Mouse (Mus musculus) naive thymus-derived CD4-positive, alpha-beta T cell, adult 2 months (primary cell): ENCODE results near the gene Tns1.

ENCODE experiments used
- DNase-seq: peaks from one replicate; pipeline ENCODE4 v3.0.0-alpha.2; 2011; ENCODE audit warnings: low read depth

Tns1 gene

DNA sequence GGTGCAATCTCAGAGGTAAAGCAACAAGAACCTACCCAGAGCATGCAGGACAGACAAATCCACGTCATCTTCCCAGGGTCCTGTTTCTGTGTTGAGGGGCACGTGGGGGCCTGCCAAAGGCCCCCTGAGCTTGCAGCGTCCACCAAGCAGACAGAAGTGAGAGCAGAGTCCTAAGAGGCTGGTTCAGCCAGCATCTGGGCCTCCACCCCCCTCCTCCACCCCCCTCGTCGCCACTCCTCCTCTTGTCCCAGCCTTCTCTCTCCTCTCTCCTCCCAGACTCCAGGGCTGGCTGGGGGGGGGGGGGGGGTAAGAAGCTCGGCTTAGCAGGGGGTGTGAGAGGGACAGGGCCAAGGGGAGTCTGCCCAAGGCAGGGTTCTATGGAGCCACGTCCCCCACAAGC lies 33.1 kb downstream of the Tns1 start:
- no peak for DNase-seq

DNA sequence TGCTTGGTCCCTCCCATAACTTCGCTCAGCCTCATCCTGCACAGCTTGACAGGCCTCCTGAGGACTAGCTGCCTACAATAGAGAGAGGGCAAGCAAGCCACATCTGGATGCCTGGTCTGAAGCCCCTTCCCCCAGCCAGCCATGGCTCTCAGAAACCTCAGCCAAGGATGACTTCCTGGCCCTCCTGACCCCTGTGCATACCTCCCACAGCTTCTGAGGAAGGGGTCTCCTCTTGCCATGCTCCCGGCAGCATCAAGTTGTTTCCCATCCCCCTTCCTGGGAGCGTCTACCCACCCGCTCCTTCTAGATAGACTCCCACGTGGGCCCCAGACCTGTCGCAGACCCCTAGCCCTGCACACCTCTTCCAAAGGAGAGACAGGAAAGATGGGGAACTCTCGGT lies 33.9 kb downstream of the Tns1 start:
- no peak for DNase-seq

DNA sequence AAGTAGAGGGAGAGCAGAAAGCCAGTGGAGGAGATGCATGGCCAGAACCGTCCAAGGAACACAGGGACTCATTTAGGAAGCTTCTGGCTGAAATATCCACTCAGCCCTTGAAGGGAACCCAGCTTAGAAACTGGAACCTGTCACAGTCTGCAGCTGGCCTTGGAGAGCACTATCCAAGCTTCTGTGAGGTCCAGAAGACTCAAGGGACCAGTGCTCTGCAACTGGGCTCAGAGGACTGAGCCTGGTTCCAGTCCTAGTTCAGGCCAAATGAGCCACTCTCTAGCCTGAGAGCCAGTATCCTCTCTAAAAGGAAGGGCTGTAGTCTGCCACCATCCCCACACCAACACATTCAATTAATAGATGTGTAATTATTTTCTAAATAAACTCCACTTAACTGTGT lies 35.7 kb downstream of the Tns1 start:
- DNase-seq, result no peak

DNA sequence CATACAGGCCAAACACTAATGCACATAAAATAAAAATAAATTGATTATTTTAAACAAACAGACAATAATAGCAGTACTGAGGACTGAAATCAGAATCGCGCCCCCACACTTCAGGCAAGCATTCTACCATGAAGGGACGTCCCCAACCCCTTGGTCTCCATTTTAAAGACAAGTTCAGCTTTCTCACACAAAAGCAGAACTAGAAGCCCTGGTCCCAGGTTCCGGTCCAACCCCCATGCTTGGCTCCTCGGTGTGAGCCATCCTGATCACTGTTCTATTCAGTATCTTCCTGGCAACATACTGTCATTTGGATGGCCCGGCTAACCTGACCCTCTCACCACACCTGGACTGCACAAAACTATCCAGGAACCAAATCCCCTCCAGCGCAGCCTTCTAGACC lies 38.7 kb downstream of the Tns1 start:
- no peak for DNase-seq

DNA sequence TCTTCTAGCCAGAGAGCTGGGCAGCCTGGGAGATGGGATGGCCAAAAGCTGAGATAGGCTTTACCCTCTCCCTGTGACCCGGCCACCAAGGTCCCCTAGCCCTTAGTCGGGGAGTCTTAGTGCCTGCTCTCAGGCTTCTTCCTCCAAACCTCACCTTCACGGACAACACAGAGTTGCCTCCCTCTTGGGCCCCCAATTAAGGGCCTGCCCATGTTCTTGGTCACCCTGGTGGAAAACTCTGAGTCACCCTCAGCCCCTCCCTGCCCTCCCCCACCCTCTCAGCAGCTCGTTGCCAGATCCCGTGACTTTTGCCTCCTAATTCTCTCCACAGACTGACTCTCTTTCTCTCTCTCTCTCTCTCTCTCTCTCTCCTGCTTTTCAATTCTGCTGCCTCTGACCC lies 39.5 kb downstream of the Tns1 start:
- DNase-seq, result no peak

DNA sequence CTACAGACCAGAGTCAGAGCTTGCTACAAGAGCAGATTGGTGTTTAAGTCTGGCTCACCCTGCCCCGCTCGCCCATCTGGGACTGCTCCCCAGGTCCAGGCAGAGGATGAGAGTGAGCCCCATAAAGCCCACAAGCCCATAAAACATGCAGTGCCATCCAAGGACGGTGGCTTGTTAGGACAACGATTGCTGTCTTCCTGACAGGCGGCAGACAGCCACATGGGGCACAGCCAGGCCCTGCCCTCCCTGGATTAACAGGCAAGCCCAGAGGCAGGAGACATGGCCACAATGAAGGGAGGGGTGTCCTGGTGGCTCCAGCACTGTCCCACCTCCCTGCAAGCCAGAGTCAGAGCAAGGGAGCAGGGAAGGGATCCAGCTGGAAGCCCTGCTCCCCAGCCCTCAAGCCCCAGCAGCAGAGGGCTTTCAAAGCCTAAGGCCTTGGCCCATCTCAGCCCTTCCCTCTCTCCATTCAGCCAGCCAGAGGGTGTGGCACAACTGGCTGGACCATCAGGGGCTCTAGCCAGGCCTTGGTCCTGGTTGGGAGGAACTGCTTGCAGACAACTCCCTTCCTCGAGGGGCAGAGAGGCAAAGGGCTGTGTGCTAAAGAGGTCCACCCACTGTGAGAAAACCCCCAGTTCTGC lies 40.1 kb downstream of the Tns1 start:
- DNase-seq, result no peak

DNA sequence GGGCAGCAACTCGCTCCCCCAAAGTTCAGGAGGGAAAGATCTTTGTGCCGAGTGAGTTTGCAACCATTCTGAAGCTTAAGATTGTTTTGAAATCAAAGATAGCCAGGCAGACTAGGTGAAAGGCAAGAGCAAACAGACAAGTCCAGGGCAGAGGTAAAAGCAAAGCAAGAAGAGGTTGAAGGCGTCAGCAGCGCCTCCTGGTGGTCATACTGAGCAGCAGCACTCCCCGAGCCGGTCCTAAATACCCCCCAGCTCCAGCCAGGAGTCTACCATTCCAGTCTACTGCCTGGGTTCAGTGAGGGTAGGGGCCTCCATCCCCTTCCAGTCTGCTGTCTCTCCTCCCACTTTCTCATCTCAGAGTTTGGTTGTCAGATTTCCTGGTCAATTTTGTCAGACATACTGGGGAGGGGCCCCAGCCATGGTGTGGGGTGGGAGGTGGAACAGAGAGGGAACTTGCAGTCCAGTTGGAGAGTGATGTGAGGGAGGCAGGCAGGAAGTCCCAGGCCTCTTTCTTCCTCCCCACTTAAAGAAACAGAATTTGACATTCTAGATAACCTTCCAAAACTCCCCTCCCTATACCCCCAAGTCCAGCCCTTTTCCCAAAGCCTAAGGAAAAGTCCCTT lies 41.3 kb downstream of the Tns1 start:
- peak; percentile 69 for DNase-seq

DNA sequence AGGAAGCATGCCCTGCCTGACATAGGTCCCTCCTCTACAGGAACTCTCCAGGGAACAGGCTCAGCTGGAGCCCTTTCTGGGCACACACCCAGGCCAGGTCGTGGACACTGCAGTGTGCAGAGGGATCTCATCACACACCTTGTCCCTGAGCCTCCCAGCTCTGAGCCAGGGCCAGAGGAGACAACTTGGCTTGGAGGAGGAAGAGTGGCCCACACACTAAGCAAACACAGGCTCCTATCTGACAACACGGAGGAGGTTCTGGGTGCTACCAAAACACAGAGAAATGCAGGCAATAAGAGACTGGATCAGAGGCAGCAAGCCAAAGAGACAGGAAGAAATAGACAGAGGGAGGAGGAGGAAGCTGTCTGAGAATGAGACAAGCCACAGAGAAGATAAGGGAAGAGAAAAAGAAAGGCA lies 42.7 kb downstream of the Tns1 start:
- DNase-seq, result no peak

DNA sequence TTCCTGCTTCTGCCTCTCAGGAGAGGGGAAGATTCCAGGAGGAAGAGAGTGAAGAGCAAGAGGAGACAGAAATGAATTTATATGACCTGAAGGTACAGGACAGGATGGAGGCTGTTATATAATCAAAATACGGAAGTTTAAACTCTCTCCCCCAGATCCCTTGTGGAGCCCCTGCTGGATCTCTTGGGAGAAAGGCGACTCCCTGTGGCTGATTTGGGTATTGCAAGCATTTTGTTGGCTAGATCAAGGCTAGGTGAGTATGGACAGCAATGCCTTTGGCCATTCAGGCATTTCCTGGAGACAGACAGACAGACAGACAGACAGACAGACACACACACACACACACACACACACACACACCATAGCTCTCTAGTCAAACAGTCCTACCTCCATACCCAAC lies 46.9 kb downstream of the Tns1 start:
- peak; percentile 78 for DNase-seq

DNA sequence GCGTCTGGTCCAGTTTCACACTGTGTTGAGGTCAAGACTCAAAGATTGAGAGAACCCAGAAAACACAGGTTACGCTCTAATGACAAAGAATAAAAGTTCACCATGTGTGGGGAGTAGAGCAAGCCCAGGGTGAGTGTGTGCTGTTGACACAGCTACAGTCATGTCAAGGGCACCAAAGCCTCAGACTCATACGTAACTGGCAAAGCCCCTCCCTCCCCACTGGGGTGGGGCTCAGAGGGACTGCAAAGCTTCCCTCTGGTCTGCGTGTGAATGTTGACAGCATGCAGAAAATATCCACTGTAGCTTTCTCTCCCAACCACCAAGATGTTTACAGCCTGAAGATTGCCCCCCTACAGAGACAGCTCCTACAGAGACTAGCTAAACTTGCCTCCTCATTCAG lies 48.0 kb downstream of the Tns1 start:
- no peak for DNase-seq

DNA sequence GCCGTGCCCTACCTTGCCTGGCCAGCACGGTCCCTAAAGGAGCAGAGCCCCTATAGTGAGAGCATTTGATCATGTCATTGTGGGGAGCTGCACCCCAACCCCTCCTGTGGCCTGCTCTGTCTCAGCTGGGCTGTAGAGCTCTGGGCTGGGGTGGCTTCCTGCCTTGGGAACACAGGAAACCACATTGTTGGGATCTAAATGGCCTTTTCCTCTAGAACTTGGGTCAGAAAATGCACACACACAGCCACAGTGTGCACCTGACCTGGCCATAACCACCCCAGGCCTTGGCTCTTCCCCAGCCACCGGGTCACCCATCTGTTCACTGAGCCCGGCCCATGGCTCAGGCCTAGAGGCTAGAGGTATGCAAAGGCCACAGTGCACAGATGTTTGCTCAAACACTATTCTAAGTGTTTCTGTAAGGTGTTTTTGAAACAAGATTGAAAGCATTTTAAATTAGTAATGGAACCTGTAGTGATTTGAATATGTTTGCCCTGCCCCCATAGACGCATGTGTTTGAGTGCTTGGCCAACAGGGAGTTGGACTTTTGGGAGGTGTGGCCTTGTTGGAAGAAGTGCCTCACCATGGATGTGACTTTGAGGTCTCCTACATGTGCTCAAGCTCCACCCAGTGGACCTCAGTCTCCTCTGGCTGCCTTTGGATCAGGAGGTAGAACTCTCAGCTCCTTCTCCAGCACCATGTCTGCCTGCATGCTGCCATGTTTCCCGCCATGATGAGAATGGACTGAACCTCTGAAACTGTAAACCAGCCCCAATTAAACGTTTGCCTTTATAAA lies 49.4 kb downstream of the Tns1 start:
- DNase-seq, result no peak

DNA sequence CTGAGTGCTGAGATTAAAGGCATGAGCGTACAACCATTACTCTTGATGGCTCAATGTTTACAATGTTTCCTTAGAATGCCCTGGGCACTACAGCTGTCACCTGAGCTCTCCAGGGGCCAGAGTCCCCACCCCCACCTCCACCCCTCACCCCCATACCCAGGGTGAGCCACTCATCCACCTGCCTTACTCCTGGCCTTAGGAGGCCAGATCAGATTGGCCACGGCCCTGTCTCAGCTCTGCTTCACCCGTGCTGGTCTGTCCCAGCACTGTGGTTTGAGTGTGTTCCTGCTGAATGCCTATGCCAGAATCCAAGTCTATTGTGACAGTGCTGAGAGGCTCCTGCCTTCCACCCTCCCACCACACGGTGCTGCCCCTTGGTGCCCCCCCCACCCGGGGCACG lies 50.5 kb downstream of the Tns1 start:
- DNase-seq, result no peak

DNA sequence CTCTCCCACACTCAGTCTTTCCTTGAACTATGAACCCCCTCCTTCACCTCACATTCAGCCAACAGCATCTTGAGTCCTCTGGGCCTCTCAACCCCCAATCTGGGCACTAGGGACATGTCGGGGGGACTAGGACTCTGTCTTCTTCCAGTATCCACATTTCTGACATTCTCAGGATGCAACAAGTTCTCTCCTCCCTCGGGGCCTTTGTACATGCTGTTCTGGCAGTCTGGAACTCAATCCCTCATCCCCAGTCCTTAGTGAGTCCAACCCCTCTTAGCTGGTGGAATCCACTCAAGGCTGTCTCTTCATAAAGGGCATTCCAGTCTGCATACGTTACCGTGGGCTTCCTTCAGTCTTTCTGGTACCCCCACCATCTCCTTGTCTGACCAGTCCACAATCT lies 53.5 kb downstream of the Tns1 start:
- no peak for DNase-seq

DNA sequence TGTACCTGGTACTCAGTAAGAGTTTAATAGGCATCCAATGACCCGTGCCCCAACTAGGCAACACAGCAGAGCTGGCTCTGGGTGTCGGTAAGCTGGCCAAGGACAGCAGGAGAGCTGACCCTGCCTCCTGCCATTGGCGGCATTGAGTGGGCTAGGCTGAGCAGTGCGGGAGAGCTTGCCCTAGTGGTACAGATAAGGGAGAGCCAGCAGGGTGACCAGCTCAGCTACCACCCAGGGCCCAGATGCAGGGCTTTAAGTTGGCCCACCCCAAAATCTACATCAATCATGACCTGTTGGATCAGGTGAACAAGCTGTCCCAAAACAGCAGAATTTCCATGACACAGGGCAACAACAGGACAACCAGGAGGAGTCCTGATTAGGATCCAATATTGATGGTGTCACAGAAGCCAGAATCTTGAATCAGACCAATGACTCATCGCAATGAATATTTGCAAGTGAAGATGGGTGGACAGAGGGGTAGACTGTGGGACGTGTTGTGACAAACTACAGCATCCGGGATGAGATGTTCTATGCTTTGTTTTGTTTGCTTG lies 54.2 kb downstream of the Tns1 start:
- no peak for DNase-seq

DNA sequence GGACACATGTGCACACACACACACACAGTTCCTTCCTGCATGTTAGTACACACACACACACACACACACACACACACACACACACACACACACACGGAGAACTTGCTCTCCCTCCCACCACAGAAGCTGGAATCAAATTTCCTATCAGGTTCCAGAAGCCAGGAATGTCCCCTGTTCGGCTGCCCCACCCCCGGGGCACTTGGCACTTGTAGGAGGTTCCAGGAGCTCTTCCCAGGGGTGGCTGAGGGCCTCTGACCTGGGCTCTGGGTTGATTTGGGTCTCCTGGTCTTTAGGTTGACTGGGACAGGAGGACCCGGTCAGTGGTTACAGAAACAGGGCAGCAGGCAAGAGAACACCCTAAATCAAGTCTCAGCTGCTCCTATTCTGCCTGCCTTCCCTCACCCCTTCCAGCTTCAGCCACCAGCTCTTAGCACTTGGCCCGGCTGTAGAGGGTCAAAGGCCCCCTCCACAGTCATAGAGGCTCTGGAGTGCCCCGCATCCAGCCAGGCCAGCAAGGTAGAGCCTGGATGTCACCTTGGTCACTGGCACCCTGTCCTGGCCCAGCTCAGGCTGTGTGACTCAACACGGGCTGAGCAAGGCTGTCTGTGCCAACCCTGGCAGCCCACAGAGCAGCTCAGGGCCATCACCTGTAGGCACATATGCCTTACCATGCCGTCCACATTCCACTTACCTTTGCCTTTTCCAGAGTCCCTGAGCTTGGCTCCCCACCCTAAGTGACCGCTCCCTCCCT lies 55.0 kb downstream of the Tns1 start:
- DNase-seq, result no peak

DNA sequence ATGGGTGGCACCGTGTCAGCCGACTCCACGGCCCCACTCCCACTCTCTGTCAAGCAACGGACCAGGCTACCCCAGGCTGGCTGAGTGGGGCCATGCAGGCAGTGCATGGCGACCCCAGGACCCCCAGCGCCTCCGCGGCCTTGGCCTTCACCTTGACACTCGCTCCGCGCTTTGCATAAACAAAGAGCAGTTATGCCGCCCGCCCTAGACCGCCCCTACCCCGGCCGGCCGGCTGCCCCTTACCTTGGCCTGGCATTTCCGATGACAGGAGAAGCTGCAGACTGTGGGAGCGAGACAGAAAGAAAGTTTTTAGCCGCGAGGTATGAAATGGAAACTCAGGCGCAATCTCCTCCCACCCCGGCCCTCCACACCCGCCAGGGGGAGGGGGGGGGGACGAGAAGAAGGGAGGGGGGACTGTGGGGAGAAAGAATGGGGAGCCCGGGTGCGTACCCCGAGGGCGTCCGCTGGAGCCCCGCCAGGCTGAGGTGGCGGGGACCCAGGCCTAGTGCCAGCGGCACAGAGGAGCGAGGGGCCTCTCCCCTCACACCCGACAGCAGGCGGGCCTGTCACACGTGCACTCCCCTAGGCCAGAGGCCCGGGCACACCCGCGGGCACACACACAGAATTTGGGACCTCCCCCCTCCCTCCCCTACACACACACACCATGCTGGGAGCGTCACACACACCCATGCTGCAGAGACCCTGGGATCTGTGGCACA lies 55.7 kb downstream of the Tns1 start:
- peak; percentile 45 for DNase-seq

DNA sequence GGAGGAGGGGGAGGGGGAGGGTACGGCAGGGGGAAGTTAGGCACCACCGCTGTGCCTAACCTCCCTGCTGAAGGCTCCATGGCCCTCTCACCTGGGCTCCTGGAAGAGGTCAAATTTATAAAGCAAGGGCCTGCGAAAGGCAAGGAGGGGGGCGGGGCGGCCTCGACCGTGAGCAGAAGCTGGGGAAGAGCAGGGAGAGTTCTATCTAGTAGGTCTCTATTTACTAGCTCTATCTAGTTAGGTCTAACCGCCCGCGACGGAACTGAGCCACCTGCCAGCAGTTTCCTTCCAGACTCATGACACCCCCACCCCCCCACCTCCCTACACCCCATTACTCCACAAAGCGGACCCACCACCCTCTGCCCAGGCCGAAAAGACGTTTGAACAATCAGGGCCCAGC lies 56.4 kb downstream of the Tns1 start:
- peak; percentile 49 for DNase-seq

DNA sequence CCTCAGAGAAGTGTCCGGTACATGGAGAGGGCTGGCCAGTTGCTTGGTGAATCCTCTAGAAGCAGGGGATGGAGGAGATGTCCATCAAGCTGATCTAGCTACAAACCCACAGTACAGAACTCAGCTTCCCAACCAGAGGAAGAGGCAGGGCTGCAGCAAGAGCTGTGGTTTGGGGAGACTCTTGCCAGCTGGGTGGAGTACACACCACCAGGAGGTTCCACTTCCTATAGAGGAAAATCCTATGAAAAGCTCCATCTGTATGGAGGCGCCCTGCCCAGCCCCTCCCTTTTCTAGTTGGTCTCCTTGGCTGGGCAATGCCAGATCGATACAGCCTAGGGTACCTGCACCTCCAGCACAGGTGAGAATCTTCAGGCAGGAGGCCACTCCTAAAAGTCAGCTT lies 57.7 kb downstream of the Tns1 start:
- DNase-seq, result no peak

DNA sequence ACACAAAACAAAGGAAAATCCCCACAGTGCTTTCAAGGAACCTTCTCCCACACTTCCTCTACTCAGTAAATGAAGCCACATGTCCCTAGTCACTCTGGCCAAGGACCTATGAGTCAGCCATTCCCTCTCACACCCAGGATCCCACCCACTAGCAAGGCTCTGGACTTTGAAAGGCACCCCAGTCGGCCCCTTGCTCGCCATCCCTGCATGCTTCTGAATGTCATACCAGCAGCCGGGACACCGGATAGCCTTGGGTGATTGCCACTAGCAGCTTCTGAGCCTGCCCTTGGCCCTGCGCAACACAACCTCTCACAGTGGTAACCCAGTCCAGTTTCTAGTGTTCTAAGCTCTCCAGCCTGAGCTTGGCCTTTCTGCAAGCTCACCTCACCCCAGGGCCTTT lies 58.2 kb downstream of the Tns1 start:
- DNase-seq, result no peak

DNA sequence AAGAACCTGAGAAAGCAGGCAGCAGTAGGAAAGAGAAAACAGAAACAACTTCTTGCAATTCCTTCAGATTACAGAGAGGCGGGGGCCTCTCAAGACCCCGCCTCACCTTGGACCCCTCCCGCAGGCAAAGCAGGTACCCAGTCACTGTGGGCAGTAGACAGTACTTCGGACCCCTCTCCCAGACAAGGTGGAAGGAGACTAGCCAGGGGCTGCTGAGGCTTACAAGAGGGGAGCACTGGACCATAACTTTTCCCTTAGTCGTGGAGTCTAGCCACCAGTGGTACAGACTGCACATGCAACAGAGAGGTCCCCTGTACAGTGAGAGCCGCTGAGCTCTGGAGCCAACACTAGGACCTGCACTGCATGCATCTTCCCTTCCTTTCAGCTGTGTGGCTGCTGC lies 64.2 kb downstream of the Tns1 start:
- DNase-seq, result no peak

DNA sequence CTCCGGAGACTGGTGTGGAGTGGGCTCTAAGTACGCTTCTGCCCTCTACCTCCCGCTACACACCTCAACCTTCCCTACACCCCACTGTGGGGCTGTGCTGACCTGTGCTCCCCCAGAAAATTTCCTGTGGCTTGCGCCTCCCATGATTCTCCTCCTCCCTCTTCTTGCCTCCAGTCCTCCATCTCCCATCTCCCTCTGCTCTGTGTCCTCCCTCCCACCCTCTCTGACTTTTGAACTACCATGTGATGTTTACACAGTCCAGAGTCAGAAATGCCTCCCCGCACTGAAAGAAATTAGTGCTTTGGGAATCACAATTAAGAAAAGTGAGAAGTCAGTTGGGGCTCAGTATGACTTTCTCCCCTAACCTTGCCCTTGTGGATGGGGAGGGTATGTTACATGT lies 64.7 kb downstream of the Tns1 start:
- no peak for DNase-seq

DNA sequence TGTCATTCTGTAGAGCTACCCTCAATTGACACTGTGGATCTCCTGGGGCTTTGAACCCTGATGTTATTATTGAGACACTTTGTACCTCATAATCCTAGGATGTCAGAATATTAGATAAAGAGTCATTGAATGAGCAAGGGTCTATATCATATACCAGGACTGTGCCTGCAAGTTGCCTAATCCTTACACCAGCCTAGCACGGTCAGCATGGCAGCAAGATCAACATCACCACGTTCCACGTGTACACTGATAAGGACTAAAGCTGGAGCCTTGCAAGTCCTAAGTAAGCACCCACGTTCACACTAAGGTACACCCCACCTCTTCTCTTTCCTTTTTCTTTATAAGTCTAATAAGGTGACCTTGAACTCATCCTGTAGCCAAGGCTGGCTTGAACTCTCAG lies 65.5 kb downstream of the Tns1 start:
- DNase-seq, result no peak
